Mouse (Mus musculus): ENCODE measurements around the gene Tnfsf10. TPM values are rescaled to one million over a fixed set of nuclear protein-coding genes. Genes with fewer than 3 reads are reported as not detected.

Gene Tnfsf10
- polyA plus RNA-seq, 1 experiment from 2014 or later = not detected

DNA sequence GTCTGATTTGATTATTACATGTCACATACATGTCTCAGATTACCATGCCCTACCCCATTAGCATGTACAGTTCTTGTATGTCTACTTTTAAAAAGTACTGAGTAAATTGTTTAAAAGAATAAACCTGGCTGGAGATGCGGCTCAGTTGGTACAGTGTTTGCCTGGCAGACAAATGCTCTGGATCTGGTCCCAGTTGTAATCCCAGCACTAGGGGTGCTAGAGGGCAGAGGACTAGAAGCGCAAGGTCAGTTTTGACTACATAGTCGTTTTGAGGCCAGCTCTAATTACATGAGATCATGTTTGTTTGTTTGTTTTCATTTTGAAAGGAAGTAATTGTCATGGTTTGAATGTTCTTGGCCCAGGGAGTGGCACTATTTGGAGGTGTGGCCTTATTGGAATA is 68.0 kb downstream of the Tnfsf10 start:
- Histone ChIP-seq H3K9ac (replicated peaks; ENCODE audit: low read length) (no peak overlapping the region), H3K9me3 (replicated peaks; ENCODE audit: control insufficient read depth, low read length) (no peaks in the 10 kb centered on the region), H3K4me1 (ENCODE audit: control insufficient read depth, insufficient read depth, low read length) (no peaks in the 10 kb centered on the region), H3K4me3 (ENCODE audit: low read depth, low read length) (no peak overlapping the region), H3K4me2 (ENCODE audit: low read depth, low read length) (no peak overlapping the region), H3K27ac (replicated peaks; ENCODE audit: low read depth, low read length) (no peak overlapping the region), H3K36me3 (replicated peaks; ENCODE audit: control insufficient read depth, insufficient read depth, low read depth, low read length) (no peaks in the 10 kb centered on the region), H3K27me3 (ENCODE audit: control insufficient read depth, insufficient read depth, low read length) (no peaks in the 10 kb centered on the region)
- DNase-seq (ENCODE audit: low spot score) (no peak), ATAC-seq (replicated peaks; ENCODE audit: insufficient number of reproducible peaks, low FRiP score, low TSS enrichment, low read depth) (no peak)
- WGBS = 76% methylated on average over 3 of the region's 3 CpGs

DNA sequence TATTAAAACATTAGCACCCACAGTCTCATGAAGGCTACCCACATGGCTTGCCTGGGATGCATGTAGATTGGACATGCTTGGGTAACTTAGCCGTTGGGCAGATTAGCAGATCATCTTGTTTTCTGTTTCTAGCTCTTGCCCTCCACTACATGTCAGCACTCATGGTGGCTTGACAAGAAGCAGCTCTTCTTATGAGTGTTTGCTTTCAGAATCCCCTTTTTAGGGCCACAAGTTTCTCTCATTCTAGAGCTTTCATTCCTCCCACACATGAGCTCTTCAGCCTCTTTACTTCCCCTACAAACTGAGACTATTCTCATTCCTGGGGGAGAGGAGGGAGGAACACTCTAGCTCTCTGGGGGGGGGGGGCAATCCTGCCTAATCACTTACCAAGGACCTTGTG is 73.1 kb downstream of the Tnfsf10 start:
- no peak for DNase-seq (ENCODE audit: low spot score)
- WGBS = 79% methylated on average over 1 of the region's 1 CpGs

More for the DNA sequence above, 73.1 kb downstream of the Tnfsf10 start:
- H3K9me3 ChIP-seq (replicated peaks; ENCODE audit: control insufficient read depth, low read length) = no peaks in the 10 kb centered on the region
- H3K27me3 ChIP-seq (ENCODE audit: control insufficient read depth, insufficient read depth, low read length) = no peaks in the 10 kb centered on the region
- no peak for ATAC-seq (replicated peaks; ENCODE audit: insufficient number of reproducible peaks, low FRiP score, low TSS enrichment, low read depth)
- no peaks in the 10 kb centered on the region for H3K36me3 ChIP-seq (replicated peaks; ENCODE audit: control insufficient read depth, insufficient read depth, low read depth, low read length)
- H3K4me3 ChIP-seq (ENCODE audit: low read depth, low read length) = no peak overlapping the region
- H3K27ac ChIP-seq (replicated peaks; ENCODE audit: low read depth, low read length) = no peak overlapping the region
- H3K9ac ChIP-seq (replicated peaks; ENCODE audit: low read length) = no peak overlapping the region
- H3K4me2 ChIP-seq (ENCODE audit: low read depth, low read length) = no peak overlapping the region
- no peaks in the 10 kb centered on the region for H3K4me1 ChIP-seq (ENCODE audit: control insufficient read depth, insufficient read depth, low read length)

Other genes starting within 250 kb of the Tnfsf10 start
- gene Ect2, start 163.2 kb upstream of the Tnfsf10 start, polyA plus RNA-seq (2014; fragmentation: Nextera tagmentation; extraction: Ambion mirVana) = 83.5 and 93.7 TPM in 2 replicates
- 2.2 and 3.9 TPM in 2 replicates for gene Nceh1, start 134.1 kb upstream of the Tnfsf10 start, polyA plus RNA-seq (2014; fragmentation: Nextera tagmentation; extraction: Ambion mirVana)
- not detected in 2 replicates for gene Ghsr, start 54.3 kb downstream of the Tnfsf10 start, polyA plus RNA-seq (2014; fragmentation: Nextera tagmentation; extraction: Ambion mirVana)

All from embryonic facial prominence, embryonic 11.5 days (tissue).